Mouse (Mus musculus) spleen, adult 12 weeks (tissue): ENCODE measurements at regions not wholly inside any gene's neighbourhood (a gene's known extent, or its start where the extent isn't known, plus 50 kb on each side); places are given as distances from the start of the nearest gene placed in this dataset.

Source experiments
- DNase-seq: peaks from one replicate; pipeline ENCODE4 v3.0.0; 2022; ENCODE audit warnings: low spot score

DNA sequence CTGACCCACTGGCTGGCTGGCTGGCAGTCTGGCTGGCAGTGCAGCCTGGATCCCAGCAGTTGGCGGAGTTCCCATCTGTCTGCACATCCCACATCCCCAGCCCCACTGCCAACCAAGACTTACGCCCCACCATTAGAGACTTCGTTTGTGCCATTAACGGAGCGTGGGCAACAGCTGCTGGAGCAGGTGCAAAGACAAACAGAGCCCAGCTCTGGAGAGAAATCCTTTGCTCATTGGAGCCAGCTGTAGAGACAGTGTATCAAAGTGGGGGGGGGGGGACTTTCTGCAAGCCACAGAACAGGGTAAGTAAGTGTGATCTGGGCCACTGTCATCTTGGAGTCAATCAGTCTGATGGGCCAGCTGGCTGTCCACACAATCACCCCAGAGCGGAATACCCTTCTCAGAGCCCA is 52.3 kb downstream of the Rplp1 start:
- DNase-seq = no peak

DNA sequence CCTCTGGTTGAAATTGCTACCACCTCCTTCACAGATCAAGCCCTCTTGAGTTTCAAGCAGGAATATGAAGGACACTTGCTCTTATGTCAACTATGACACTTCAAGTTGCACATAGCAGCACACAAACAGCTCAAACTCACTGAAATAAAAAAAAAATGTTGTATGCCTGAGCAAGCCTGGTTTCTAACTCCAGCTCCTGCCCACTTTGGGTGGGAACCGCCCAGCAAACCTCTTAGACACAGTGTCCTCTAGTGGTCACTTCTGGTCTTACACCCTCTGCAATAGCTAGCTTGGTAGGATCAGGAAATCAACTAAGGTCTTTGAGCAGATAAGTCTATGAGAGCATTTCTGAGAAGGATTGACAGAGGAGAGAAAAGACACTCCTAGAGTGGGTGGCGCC is 54.2 kb downstream of the Rplp1 start:
- DNase-seq = no peak

DNA sequence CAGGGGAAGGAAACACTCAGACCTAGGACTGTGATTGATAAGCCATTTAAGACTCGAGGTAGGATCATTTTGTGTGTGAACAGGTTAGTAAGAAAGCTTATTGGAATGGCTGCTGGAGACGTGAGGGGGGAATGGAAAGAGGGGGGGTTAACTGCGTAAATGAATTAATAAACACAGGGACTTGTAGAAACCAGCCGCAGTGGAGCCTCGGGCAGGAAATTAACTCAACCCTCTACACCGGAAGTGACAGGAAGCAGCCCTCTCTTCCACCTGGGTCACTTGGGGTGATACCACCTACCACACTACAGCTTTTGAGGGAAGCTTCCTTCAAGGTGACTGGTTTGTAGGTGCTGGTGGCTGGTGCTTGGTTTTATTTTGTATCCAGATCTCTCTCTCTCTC is 54.9 kb downstream of the Rplp1 start:
- no peak for DNase-seq

DNA sequence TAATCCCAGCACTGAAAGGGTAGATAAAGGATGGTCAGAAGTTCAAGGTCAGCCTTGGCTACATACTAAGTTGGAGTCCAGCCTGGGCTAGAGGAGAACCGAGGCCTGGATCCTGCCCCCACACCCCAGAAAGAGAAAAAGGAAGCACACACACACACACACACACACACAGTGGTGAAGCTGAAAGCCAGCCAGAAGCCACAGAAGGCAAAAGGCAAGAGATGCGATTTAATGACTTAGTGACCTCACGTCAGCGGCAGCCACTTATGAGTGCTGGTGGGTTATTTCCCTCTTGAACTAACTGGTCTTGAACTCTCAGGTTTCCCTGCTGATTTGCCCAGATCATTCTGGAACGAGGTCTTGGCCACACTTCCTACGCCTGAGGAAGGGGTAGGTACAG is 56.5 kb downstream of the Rplp1 start:
- no peak for DNase-seq

DNA sequence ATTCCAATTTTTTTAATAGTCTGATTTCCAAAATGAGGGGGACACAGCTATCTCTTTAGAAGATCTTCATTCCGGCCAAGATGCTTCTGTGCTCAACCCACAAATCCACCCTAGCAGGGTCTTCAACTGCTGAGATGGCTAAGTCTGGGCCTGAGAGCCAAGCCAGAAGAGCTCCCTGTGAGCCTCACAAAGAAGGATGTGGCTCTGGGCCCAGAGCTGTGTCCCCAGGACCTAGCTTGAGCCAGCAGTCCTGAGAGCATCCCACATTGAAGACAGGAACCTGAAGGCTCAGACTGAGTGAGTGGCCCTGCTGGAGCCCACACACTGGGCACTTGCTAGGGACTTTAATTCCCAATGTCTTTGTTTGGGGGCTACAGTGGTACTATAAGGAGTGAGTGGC is 57.7 kb downstream of the Rplp1 start:
- DNase-seq = no peak

DNA sequence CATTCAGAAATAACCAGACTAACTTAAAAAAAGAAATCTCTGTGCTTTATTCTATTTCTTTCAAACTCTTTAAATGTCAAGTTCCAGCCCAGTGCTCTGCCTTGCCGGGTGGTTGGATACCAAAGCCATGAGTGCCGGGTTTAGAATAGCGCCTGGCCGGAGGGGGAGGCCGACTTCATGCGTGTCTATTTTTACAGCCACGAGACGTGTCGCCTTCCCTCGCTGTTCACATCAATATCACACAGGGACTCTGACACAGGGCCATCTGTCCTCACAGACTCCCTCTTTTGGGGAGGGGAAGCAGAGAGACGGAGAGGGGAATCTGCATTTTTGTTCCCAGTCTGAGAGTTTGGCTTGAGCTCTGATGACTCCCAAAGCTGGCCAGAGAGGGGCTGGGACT is 58.7 kb downstream of the Rplp1 start:
- no peak for DNase-seq

DNA sequence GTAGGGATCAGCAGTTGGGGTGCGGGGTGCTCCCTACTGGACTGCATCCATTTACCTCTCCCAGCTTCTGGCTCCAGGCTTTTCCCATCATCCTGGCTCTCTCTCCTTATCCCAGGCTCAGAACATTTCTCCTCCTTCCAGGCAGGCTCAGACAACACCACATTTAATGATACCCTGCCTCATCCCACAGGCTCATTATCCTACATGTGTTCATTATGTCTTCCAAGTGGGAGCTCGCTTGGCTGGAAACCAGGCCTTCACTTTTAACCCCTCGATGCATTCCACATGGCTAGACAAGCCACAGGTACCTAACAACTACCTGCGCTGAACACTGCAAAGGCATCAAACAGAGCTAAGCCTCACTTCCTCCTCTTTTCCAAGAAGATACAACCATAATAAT is 60.5 kb downstream of the Rplp1 start:
- DNase-seq = no peak

DNA sequence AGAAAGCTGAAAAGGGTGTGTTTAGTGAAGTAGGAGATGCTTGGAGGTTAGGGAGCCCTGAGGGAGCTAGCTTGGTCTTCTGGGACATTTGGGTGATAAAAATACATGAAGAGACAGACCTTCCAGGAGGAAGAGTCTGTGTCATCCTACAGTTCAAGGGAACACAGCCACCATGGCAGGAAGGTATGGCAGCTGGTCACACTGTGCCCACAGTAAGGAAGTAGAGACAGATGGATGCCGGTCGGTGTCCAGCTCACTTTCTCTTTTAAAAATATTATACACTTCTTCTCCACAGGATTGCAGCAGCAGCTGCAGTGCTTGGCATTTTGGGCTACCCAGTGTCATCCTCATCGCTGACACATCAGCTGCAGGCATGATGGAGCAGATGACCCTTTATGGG is 63.0 kb downstream of the Rplp1 start:
- no peak for DNase-seq

DNA sequence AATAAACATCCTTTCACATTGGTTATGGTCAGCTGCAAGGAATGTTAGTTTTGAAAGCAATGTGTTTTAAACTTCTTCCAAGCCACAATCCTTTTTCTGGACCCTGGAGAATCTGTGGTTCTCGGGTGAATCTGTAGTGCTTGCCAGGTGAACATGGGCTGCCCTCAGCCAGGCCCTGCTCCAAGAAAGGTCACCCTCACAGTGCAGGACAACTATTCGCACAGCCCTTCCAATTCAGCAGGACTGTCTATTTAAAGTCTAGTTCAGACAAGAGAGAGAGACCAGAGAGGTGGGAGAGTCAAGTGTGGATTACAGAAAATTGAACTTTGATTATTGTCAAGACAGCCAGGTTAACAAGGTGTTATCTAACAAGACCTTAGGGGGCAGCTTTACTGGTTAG is 65.9 kb downstream of the Rplp1 start:
- DNase-seq = no peak

DNA sequence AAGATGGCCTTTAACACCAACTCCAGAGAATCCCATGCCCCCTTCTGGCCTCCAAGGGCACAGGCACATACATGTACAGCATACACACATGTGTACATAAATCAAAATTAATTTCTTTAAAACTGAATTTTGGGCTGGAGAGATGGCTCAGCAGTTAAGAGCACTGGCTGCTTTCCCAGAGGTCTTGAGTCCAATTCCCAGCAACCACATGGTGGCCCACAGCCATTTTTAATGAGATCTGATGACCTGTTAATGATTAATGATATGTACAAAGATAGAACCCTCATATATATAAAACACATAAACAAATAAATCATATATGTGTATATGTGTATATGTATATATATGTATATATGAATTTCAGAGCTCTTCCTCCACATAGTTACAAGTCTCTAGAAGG is 66.8 kb downstream of the Rplp1 start:
- no peak for DNase-seq

DNA sequence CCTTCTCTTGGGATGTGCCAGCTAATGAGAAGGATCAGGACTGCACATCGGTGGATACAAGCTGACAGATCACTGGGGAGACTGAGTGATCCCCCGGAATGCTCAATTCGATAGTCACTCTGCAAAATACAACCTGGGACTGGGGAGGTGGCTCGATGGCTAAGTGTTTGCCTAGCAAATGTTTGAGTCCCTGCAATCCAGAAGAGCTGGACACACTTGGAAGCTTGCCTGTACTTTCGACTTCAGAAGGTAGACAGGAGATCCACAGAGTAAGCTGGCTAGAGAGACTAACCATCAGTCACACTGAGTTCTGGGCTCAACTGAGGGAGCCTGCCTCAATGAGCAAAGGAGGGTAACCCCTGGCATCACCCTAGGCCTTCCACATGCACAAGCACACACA is 69.7 kb downstream of the Rplp1 start:
- no peak for DNase-seq

DNA sequence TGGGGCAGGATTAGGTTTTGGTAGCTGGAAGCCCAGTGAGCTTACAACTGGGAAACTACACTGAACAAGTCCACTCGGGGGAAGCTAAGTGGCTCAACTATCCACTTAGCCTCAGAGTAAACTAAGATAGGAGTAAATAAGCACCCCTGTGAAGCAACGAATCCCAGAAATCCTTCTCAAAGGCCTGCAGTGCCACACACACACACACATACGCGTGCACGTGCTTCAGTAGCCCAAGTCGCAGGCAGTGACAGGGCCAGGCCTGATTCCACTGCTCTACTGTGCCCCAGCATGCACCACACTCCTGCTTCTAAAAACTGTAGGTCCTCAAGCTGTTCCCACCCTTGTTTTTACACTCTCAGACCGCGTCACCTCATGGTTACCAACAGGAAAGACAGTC is 70.2 kb downstream of the Rplp1 start:
- no peak for DNase-seq

DNA sequence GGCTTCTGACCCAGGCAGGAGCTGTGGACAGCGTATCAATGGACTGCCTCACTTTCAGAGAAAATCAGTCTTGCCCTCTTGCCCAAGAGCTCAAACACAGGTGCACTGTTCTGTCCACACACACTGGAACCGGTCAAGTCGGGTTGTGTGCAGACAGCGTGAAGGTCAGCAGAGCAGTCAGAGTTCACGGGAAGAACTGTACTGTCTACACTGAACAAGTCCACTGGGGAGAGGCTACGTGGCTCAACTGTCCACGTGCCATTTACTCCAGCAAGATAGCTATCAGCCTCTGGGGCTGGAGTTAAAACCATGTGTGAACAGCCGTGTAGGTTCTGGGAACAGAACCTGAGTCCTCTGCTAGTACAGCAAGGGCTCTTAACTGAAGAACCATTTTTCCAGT is 70.8 kb downstream of the Rplp1 start:
- DNase-seq = no peak

DNA sequence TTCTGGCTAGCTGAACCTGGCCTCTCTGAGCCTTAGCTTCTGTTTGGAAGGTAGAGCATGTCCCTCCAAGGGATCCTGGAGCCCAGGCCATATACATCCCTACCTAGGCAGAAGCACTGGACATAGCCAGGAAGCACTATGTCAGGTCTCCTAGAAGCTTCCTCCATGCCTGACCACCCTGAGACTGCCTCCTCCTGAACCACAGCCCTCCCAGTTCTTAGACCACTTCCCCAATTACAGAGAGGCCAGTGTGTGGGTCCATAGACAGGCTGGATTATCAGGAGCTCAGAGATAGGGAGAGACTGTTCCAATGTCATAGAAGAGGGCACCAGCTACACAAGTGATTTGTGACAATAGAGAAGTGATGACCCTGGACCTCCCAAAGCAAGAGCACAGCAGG is 72.0 kb downstream of the Rplp1 start:
- DNase-seq = no peak

DNA sequence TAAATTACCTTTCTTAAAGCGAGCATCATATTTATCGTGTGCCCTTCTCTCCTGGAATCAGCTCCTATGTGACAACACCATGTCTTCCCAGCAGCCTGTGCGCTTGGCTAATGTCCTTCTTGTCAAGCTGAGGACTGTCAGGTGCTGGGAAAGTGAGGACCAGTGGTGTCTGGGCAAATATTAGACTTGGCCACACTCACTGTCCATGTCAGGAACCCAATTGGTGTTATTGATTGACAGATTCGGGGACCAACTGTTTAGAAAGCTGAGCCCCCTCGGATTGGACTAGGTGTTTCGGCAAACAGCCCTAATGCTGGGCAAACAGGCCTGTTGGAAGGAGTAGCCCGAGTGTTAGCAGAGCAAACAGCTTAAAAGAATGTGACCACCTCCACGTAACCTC is 73.1 kb downstream of the Rplp1 start:
- no peak for DNase-seq

DNA sequence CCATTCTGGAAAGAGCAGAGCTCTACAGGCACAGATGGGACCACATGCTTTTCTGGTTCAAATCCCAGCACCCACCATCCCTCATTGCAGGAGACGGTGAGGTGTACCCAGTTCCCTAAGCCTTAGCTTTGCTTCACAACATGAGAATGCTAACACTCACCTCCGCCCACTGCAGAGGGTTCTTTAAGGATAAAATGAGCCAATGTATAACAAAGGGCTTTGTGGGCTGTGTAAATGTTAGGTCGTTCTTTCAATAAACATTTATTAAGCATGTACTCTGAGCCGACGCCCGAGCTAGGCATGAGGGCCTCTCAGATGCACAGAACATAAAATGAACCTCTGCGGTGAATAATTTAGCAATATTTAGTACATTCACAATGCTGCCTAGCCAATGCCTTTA is 74.0 kb downstream of the Rplp1 start:
- no peak for DNase-seq

DNA sequence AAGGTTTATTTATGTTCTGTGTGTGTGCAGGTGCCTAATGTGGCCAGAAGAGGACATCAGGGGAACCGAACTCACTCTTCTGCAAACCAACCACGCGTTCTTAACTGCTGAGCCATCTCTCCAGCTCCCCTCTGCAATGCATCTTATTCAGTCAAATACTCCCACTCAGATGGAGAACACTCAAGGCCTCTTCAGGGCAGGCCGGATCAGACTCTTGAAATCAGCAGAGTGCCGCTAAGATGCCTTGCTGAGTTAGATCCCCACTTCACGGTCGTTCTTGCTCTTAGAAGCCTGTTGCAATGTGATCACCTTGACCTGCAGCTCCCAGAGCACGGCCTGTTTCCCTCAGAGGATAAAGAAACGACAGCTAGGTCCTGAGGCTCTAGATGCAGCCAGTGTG is 81.1 kb downstream of the Rplp1 start:
- DNase-seq = no peak

DNA sequence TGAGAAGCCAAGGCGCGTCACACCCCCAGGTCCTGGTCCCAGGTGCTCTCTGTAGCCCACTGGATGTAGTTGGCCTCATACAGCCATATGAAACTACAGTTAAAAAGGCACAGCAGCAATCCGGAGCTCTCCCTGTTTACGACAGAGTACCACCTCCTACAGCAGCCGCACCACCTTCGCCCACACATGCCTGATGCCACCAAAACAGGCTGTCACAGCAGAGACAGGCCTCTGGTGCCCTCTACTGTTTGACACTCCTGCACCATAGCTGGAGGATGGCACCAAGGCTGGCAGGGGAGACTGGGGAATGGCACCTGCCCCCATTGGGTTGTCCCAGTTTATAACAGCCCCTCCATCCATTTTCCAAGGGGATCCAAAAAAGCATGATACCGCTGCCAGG is 84.1 kb downstream of the Rplp1 start:
- DNase-seq = peak; percentile 50

DNA sequence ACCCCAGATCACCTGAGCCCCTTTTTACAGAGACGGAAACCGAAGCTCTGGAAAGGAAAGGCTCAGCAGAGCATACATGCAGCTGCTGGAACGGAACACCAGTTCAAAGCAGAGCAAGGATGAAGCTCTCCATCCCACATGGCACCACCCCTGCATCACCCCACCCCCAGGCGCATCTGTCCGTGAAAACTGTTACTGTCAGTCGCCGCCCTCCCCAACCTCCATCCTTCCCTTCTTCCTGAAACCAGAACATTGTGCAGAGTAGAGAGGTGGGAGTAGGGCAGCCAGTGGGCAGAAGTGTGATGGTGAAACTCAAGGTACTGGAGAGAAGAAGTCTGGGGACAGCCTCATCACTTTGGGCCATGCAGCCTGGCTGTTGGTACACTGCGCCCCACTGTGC is 84.6 kb downstream of the Rplp1 start:
- DNase-seq = no peak

DNA sequence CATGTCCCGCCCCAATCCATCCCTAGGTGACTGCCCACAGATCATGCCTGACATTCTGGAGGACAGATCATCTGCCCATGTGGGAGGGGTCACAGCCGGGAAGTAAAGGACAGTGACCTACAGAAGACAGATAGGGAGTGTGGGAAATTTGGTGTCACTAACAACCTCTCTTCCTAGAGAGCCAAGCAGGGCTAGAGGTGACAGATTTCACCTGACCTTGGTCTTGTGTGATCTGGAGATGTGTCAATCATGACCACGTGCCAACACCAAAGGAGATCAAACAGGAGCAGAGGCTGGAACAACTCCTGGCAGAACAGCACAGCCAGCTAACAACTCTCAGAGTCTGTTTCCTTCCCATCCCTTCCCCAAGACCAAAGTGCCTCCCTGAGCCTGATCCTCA is 85.0 kb downstream of the Rplp1 start:
- DNase-seq = no peak

DNA sequence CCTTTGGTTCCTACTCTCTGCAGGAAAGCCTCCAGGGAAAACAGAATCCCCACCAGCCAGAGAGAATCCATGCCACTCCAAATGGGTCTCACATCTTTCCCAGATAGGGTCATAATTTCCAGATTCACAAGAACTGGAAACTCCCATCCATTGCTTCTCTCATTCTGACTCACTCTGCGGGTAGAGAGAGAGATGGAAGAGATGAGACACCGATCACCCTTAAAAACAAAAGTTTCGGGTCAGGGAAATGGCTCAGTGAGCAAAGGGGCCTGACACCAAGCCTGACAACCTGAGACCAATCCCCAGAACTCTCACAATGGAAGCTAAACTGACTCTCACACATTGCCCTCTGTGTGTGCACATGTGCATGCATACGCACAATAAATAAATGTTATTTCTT is 86.6 kb downstream of the Rplp1 start:
- no peak for DNase-seq

DNA sequence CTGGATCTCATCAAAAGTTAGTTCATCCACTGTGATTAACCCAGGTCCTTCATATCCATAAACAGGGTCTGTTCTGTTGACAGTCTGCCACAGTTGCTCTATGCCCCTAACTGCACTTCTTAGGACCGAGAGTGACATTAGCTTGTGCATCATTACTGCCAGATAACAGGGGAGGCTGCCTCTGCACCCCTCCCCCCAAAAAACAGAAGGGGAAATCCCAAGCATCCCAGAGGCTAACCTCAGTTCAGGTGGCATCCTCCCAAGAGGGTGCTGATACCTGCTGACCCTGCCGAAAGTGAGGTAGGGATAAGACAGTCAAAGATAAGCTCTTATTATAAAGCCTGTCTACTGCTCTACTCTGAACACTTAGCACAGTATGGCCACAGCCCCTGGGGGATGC is 87.3 kb downstream of the Rplp1 start:
- no peak for DNase-seq

DNA sequence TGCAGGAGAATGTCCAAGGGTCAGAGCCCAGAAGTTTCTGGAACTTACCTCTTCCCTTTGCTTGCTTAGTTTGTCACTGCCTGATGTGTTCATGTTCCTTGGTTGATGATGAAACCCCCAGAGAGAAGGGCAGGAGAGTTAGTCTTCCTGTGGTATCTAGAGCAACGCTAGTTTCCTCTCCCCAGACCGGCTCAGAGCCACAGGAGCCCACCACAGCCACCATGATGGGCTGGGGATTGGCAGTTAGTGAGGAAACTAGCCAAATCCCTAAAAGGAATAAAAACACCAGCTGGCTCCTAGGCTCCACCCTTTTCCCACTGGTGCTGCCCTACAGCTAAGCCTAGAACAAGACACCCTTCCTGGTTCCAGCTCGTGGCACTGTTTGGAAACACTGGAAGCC is 87.9 kb downstream of the Rplp1 start:
- DNase-seq = no peak

DNA sequence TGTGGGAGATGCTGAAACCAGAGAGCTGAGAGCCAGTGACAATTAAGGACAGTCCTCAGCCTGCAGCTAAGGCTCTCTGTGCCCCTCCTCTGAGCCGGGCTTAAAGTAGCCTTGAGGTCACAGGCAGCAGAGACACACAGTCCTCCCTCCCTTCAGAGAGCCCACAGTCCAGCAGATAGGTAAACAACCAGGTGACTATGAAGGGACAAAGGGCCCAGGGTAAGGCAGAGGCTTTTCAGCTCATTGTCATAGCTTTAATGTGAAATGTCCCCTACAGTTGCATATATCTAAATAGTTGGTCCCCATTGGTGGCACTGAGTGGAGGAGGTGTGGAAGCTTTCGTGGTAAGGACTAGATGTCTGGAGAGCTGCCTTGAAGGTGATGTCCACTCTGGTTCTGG is 88.5 kb downstream of the Rplp1 start:
- DNase-seq = no peak

DNA sequence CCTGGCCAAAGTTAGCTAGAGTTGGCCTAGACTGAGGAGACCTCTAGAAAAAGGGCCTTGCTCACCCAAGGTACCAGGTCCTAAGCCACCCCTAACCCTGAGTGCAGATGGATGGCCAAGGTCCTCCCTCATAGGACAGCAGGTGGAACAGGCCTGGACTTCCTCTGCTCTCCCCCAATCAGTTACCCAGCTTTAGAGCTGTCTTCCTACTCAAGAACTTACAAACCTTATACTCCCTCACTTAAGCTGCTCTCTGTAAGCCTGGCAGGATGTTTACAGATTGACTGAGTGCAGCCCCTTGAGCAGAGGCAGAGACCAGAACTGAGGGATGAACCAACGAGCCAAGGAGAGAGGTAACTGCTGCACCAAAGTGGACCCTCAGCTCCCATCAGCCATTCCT is 94.5 kb downstream of the Rplp1 start:
- no peak for DNase-seq
